Mouse (Mus musculus) forebrain, embryonic 11.5 days (tissue): Measurements from ENCODE around the gene Pdpk1. TPM values are rescaled to one million over a fixed set of nuclear protein-coding genes. Genes with fewer than 3 reads are reported as not detected.

Experiments used
- ATAC-seq: fragments of 200-750 bp; cut with Nextera tagmentation; replicated peaks from 2 replicates; pipeline ENCODE4 v1.8.0; 2017; ENCODE audit warnings: moderate TSS enrichment; ENCODE audit not compliant: low FRiP score
- DNase-seq: peaks from one replicate; pipeline ENCODE4 v3.0.0-alpha.2; 2017; ENCODE audit warnings: low spot score
- H3K27ac ChIP-seq: fragments of 300-500 bp; sonication (generic); 2 replicates; pipeline ENCODE4 v1.5.1; 2014; ENCODE audit warnings: low read depth, low read length
- H3K27me3 ChIP-seq: fragments of 300-500 bp; sonication (generic); 2 replicates; pipeline ENCODE4 v1.6.1; 2014; ENCODE audit warnings: mild to moderate bottlenecking, low read length, mixed read lengths; ENCODE audit not compliant: control insufficient read depth, insufficient read depth
- H3K36me3 ChIP-seq: fragments of 300-500 bp; sonication (generic); 2 replicates; pipeline ENCODE4 v1.6.1; 2014; ENCODE audit warnings: mild to moderate bottlenecking, low read length, moderate library complexity, mixed read lengths; ENCODE audit not compliant: control insufficient read depth, insufficient read depth
- H3K4me1 ChIP-seq: fragments of 300-500 bp; sonication (generic); replicated peaks from 2 replicates; pipeline ENCODE4 v1.6.1; 2014; ENCODE audit warnings: low read length, mixed read lengths; ENCODE audit not compliant: control insufficient read depth, insufficient read depth
- H3K4me2 ChIP-seq: fragments of 300-500 bp; sonication (generic); 2 replicates; pipeline ENCODE4 v1.6.1; 2014; ENCODE audit warnings: low read depth, mild to moderate bottlenecking, low read length, moderate library complexity, mixed read lengths; ENCODE audit not compliant: severe bottlenecking
- H3K4me3 ChIP-seq: fragments of 300-500 bp; sonication (generic); 2 replicates; pipeline ENCODE4 v1.5.1; 2014; ENCODE audit warnings: low read depth, low read length
- H3K9ac ChIP-seq: fragments of 300-500 bp; sonication (generic); 2 replicates; pipeline ENCODE4 v1.6.1; 2014; ENCODE audit warnings: low read length
- H3K9me3 ChIP-seq: fragments of 300-500 bp; sonication (generic); 2 replicates; pipeline ENCODE4 v1.6.1; 2016; ENCODE audit warnings: low read length, mixed read lengths; ENCODE audit not compliant: control insufficient read depth
- WGBS: fragments of 180-500 bp; shearing (Covaris S2); extraction: QIAGEN DNeasy Blood & Tissue Kit; methylation state at CpG from one replicate; pipeline ENCODE4 v1.1.7; 2014; 5-methylcytosine and 5-hydroxymethylcytosine counted together
- polyA plus RNA-seq: library from polyadenylated mRNA; unstranded; fragments of >200 nt; fragmentation: Nextera tagmentation; extraction: Ambion mirVana; gene quantifications from 2 replicates; pipeline ENCODE4 v1.2.1, GENCODE M21; 2014

Gene Pdpk1
- polyA plus RNA-seq, 1 experiment from 2014 or later = 46.6 TPM

- H3K36me3 ChIP-seq = no peaks in the 10 kb centered on the region; the same call in 1 of the 2 replicates
- no peaks in the 10 kb centered on the region for H3K27me3 ChIP-seq
- peak; percentile 61 for DNase-seq
- peak overlapping the region; percentile 93 for H3K4me3 ChIP-seq
- H3K9me3 ChIP-seq = no peaks in the 10 kb centered on the region
- H3K4me1 ChIP-seq = peaks cover 8% of the 10 kb centered on the region; the same call in 1 of the 2 replicates
- H3K27ac ChIP-seq = no peak overlapping the region; the same call in 1 of the 2 replicates
- peak overlapping the region; percentile 87 for H3K4me2 ChIP-seq
- H3K9ac ChIP-seq = peak overlapping the region; percentile 90
- WGBS = 63% methylated on average over 7 of the region's 7 CpGs
- no peak for ATAC-seq
These were observed 17.3 kb upstream of the Pdpk1 start for GRCm38 (mm10) chr17:24167891-24168505.

GRCm38 (mm10) chr17:24167120-24167519 is 16.4 kb upstream of the Pdpk1 start:
- Histone ChIP-seq H3K4me1 (peaks cover 12% of the 10 kb centered on the region; the same call in 1 of the 2 replicates), H3K4me3 (no peak overlapping the region), H3K9ac (no peak overlapping the region), H3K4me2 (no peak overlapping the region), H3K27ac (no peak overlapping the region), H3K36me3 (no peaks in the 10 kb centered on the region; the same call in 1 of the 2 replicates), H3K9me3 (no peaks in the 10 kb centered on the region), H3K27me3 (no peaks in the 10 kb centered on the region)
- DNase-seq = no peak
- ATAC-seq = no peak
- 91% methylated on average over 6 of the region's 6 CpGs for WGBS

- WGBS = 77% methylated on average over 9 of the region's 11 CpGs
- ATAC-seq = no peak
- H3K36me3 ChIP-seq = no peaks in the 10 kb centered on the region; the same call in 1 of the 2 replicates
- H3K27ac ChIP-seq = no peak overlapping the region
- H3K4me2 ChIP-seq = no peak overlapping the region
- peaks cover 12% of the 10 kb centered on the region; the same call in 1 of the 2 replicates for H3K4me1 ChIP-seq
- H3K4me3 ChIP-seq = no peak overlapping the region
- H3K27me3 ChIP-seq = no peaks in the 10 kb centered on the region
- H3K9me3 ChIP-seq = no peaks in the 10 kb centered on the region
- DNase-seq = no peak
- H3K9ac ChIP-seq = no peak overlapping the region
These were observed 14.0 kb upstream of the Pdpk1 start for GRCm38 (mm10) chr17:24164566-24165259.

- ATAC-seq (peak; percentile 94), DNase-seq (peak; percentile 99)
- Histone ChIP-seq H3K4me2 (peak within 1 kb of the TSS; percentile 80), H3K27ac (no peak within 1 kb of the TSS), H3K4me3 (peak within 1 kb of the TSS; percentile 80), H3K27me3 (no peaks in the 10 kb centered on the region), H3K36me3 (no peaks in the 10 kb centered on the region; the same call in 1 of the 2 replicates), H3K9ac (peak within 1 kb of the TSS; percentile 74), H3K4me1 (peaks cover 11% of the 10 kb centered on the region; the same call in 1 of the 2 replicates), H3K9me3 (no peaks in the 10 kb centered on the region)
- WGBS = under 1% methylated on average over 47 of the region's 47 CpGs
These were observed 12.6 kb upstream of the Pdpk1 start, which contains the start of gene Amdhd2 for GRCm38 (mm10) chr17:24163176-24163962. Amdhd2 (minus strand) TSS chr17:24163766.

- DNase-seq (no peak), ATAC-seq (no peak)
- peaks cover 4% of the 10 kb centered on the region; the same call in 1 of the 2 replicates for H3K4me1 ChIP-seq
- H3K27ac ChIP-seq = no peak overlapping the region
- peak overlapping the region; percentile 80 for H3K4me3 ChIP-seq
- no peaks in the 10 kb centered on the region for H3K9me3 ChIP-seq
- H3K36me3 ChIP-seq = no peaks in the 10 kb centered on the region; the same call in 1 of the 2 replicates
- H3K4me2 ChIP-seq = peak overlapping the region; percentile 80
- peak overlapping the region; percentile 74 for H3K9ac ChIP-seq
- H3K27me3 ChIP-seq = no peaks in the 10 kb centered on the region
- 36% methylated on average over 17 of the region's 17 CpGs for WGBS
These were observed 12.0 kb upstream of the Pdpk1 start for GRCm38 (mm10) chr17:24162584-24163175.

- no peaks in the 10 kb centered on the region for H3K9me3 ChIP-seq
- no peak for DNase-seq
- H3K4me3 ChIP-seq = no peak overlapping the region
- no peak for ATAC-seq
- no peak overlapping the region for H3K4me2 ChIP-seq
- H3K27me3 ChIP-seq = no peaks in the 10 kb centered on the region
- WGBS = 83% methylated on average over 5 of the region's 5 CpGs
- peaks cover 3% of the 10 kb centered on the region; the same call in 1 of the 2 replicates for H3K4me1 ChIP-seq
- H3K27ac ChIP-seq = no peak overlapping the region
- no peak overlapping the region for H3K9ac ChIP-seq
- no peaks in the 10 kb centered on the region for H3K36me3 ChIP-seq
These were observed 10.7 kb upstream of the Pdpk1 start for GRCm38 (mm10) chr17:24161466-24161865.

- no peak overlapping the region for H3K4me3 ChIP-seq
These were observed 6.8 kb upstream of the Pdpk1 start for GRCm38 (mm10) chr17:24157526-24157925.

GRCm38 (mm10) chr17:24157121-24157520 is 6.4 kb upstream of the Pdpk1 start:
- no peak for DNase-seq
- no peaks in the 10 kb centered on the region; the same call in 1 of the 2 replicates for H3K4me1 ChIP-seq
- no peak overlapping the region for H3K27ac ChIP-seq
- H3K27me3 ChIP-seq = no peaks in the 10 kb centered on the region
- no peak overlapping the region for H3K9ac ChIP-seq
- ATAC-seq = no peak
- H3K4me3 ChIP-seq = no peak overlapping the region
- H3K9me3 ChIP-seq = no peaks in the 10 kb centered on the region
- 90% methylated on average over 6 of the region's 6 CpGs for WGBS
- no peaks in the 10 kb centered on the region for H3K36me3 ChIP-seq
- no peak overlapping the region for H3K4me2 ChIP-seq

More at GRCm38 (mm10) chr17:24157526-24157925, 6.8 kb upstream of the Pdpk1 start:
- Histone ChIP-seq H3K27me3 (no peaks in the 10 kb centered on the region), H3K36me3 (no peaks in the 10 kb centered on the region), H3K4me1 (peaks cover 2% of the 10 kb centered on the region), H3K27ac (no peak overlapping the region), H3K9ac (no peak overlapping the region), H3K4me2 (no peak overlapping the region), H3K9me3 (no peaks in the 10 kb centered on the region)
- ATAC-seq (no peak), DNase-seq (no peak)
- 93% methylated on average over 4 of the region's 4 CpGs for WGBS
